Mouse (Mus musculus) lung, postnatal 14 days (tissue): ENCODE data around the gene Lcorl.
"Not testable (repeated sequence)": the region's sequence is repeated elsewhere in the genome, so short reads cannot be mapped to it uniquely, and the experiment has no call there.

ENCODE experiments used
- DNase-seq: peaks from one replicate; pipeline ENCODE4 v3.0.0; 2021

Gene Lcorl

DNA sequence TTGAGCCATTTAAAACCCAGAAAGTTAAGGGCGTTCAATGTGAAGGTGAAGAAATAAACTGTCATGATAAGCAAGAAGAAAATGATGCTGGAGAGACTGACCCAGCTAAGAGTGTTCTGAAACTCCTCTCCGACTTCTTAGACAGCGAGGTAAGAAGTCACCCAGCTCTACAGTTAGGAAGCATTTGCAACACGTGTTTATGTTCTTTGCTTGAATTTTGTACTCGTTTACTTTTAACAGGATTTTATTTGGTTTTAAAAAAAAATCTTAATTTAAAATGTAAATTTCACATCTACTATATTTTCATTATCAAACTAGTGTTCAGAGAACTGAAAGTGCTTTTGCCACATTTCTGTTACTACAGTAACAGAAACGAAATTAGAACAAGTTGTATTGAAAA, 165.7 kb downstream of the Lcorl start:
- DNase-seq: no peak

DNA sequence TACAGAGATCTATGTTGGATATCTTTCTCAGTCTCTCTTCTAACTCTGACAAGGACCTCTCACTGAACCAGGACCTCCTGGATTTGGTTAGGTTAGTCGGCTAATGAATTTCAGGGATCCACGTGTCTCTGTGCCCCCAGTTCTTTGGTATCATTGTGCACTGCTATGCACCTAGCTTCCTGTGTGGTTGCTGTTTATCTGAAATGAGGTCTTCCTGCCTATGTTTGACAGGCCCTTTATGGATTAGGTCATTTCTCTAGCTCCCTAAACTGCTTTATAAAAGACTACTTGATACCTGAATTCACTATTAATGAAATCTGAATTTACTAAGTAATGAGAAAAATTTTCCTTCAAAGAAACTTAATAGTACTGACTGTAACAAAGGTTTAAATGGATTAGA, 166.6 kb downstream of the Lcorl start:
- no peak for DNase-seq

- DNase-seq: no peak
Measured at GRCm38 (mm10) chr5:45689152-45689551, 168.3 kb downstream of the Lcorl start.

- no peak for DNase-seq
Measured at GRCm38 (mm10) chr5:45686223-45686622, 171.2 kb downstream of the Lcorl start.

- no peak for DNase-seq
Measured at GRCm38 (mm10) chr5:45685243-45685642, 172.2 kb downstream of the Lcorl start.

GRCm38 (mm10) chr5:45683388-45683787, 174.0 kb downstream of the Lcorl start:
- no peak for DNase-seq

DNA sequence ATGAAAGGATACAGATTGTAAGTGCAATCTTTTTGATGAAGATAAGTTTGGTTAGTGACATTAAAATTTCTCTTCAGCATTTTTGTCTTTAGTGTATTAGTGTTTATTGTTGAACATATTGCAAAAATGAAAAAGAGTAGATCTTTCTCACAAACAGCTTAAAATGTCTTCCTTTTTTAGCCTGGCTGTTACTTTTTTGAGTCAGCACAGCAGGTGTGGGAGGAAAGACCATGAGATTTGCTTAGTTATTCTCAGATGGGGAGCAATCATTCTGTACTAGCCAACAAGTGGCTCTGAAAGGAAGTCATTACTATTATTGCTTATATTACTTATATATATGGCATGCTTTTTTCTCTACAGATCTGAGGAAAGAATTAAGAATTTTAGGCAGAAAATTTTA, 177.5 kb downstream of the Lcorl start:
- no peak for DNase-seq

DNA sequence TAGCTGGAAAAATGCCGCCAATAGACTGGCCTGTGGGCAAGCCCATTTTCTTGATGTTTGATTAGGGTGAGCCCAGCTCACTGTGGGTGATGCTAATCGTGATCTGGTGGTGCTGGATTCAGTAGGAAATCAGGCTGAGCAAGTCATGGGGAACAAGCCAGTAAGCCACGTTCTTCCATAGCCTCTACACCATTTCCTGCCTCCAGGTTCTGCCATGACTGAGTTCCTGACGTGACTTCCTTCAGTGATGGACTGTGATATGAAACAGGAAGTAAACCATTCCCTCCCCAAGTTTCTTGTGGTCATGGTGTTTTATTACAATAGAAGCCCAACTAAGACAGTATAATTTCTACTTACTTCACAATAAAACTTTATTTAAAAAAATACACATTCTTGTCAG, 179.8 kb downstream of the Lcorl start:
- no peak for DNase-seq

DNA sequence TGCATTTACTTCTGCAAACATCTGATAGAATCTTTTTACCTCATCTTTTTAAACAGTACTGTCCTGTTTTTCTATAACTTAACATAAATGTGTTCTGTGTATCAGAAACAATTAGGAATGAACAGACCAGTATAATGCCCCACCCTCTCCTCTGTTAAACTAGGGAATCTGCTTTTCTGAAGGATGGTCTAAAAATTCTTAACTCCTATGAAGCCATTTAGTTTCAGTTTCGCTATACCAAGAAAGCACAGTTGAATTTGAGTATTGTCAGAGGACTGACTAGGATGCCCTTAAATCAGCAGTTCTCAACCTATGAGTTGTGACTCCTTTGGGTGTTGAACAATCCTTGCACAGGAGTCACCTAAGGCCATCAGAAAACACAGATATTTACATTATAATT, 182.4 kb downstream of the Lcorl start:
- no peak for DNase-seq

- no peak for DNase-seq
Measured at GRCm38 (mm10) chr5:45670894-45671494, 186.4 kb downstream of the Lcorl start.

DNA sequence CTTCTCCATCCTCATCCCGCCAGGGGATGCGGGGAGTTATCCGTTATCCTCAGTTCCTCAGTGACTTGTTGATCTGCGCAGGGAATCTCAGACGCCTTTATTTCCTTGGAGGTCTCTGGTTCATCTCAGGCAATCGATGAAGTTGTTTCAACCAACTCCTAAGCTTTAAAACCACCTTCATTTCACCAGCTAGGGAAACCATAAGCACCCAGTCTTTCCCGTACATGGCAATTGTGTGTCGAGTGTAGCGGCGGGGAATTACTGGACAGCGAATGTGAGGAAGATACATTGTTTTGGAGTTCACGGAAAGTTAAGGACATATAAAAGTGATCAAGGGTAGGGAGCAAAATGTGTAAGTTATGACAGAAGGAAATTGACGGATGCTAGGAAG, 187.1 kb downstream of the Lcorl start:
- no peak for DNase-seq

DNA sequence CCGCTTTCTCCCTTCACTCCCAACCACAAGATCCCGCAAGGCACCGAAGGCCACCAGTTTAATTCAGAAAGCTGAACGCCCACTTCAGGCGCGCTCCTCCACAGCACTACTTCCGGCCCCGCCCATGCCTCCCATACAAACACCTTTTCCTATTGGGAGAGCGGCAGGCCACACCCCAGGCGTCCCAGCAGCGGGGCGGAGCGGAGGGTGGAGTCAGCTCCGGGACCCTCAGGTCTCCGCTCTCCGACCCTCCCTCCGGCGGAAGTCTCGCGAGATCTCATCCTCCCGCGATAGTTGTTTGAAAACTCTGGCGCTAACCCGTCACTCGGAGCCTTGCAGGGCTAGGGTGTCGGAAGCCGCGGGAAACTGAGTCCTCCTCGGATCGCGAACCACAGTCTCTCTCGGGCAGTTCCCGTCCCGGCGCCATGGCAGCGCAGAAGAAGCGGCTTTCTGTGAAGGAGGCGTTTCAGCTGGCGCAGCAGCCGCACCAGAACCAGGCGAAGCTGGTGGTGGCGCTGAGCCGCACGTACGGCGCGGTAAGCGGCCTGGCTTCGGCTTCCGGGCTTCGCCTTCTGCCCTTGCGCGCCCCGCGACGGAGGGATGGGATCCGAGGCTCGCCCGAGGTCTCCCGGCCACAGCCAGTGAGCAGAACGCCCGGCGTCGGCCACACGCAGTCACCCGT, 187.7 kb downstream of the Lcorl start, which contains the start of gene Ncapg:
TSS of gene Ncapg (plus strand) at position 322 of the 682 bp plus-strand sequence.
- peak; percentile 100 for DNase-seq

DNA sequence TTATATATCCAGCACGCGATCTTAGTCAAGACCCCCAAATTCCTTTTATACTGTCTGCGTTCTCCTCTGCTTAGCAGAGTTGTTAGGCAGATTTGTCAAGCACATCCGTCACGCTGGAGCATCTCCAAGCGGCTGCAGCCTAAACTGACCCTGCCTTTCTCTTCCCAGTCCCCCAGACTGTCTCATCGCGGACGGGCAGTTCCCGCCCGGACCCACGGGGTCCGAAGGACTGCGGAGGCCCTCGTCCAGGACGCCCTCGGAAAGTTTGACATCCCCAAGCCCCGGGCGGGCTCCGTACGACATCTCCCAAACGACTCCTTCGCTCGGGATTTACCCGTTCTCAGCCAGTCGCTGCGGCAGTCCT, 188.2 kb downstream of the Lcorl start:
- DNase-seq: no peak

DNA sequence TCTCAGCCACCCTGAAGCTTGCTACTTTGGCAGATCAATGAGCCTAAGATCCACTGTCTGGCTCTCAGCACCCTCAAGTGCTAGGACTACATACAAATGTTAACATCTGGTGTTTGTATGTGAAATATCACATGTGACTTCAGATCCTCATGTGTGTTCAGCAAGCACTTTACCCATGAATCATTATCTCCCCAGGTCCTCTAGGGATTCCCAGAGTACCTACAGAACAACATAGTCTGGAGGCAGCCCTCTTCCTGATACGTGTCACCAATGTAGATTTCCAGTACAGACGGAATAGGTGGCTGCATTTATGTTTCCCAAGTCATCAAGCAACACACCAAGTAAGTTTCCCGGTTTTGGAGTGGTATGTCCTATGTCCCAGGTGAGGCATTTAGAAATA, 188.6 kb downstream of the Lcorl start:
- DNase-seq: no peak

GRCm38 (mm10) chr5:45668324-45668723, 189.1 kb downstream of the Lcorl start:
- DNase-seq: no peak

GRCm38 (mm10) chr5:45658406-45658805, 199.0 kb downstream of the Lcorl start:
- DNase-seq: not testable (repeated sequence)

DNA sequence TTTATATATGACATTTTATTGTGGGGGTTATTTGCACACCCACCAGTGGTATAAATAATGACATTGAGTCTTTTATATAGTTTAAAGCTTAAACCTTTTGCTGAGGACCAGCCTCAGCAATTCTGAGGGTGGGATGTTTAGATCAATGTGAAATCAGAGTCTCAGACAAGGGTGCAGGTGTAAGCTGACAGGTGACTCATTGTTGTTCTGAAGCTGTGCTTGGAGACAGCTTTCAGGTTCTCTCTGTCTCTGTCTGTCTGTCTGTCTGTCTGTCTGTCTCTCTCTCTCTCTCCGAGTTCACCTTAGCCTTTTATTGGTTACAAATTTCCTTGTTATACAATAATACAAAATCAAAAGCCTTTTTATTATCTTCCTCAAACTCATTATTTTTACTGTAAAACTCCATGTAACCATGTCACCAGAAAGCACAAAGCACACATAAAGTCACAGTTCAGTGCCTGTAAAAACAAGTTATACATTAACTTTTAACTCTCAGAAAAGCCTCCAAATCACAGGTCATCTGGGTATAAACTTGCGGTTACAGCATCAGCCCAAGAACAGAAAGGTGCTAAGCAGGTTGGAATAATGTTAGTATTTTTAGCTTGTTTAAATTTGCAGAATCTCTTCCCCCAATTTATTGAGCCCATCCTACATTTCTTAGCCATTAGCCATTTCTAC, 206.2 kb downstream of the Lcorl start:
- no peak for DNase-seq
